In the genomic region with DNA sequence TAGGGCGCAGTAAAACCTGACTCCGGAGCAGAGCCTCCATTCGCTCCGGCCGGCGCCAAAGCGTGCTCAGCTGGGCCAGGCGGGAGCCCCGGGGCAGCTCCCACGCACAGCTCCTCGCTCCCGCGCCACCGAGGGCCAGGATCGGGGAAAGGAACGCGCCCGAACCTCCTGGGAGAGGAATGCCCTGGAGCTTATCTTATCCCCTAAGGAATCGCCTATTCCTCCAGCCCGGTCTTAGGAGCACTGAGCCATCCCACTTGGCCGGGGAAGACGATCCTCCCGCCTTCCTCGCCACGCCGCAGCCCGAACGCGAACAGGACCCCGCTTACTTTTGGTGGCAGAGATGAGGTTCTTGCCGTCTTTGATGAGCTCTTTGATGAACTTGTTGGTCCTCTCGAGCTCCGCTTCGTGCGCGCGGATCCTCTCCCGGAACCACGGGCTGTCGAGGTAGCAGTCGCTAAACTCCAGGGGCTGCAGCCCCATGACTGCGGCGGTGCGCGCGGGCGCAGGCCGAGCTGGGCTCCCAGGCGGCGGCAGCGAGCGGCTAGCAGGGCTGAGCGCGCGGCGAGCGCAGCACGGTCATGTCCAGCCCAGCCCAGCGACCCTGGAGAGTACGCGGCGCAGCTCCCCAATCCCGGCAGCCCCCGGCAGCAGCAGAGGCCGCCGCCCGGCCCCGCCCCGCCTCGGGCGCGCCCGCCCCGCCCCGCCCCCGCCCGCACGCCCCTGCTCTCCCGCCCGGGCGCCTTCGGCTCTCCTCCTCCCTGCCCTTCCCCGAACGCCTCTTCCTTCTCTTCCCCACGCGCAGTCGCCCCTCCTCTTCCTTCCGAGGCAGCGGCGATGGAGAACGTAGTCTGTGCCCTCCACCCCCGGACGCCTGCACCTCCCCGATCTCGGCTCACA, we compare ENCODE assay signal across 8 mouse cellular contexts. TPM values are rescaled to one million over a fixed set of nuclear protein-coding genes. Genes with fewer than 3 reads are reported as not detected.
DNase-seq lines count a peak whose midpoint lies in the region; ATAC-seq and TF ChIP-seq lines count a peak whose summit lies in the region.

A gene (minus strand): TSS at position 653 of the 900 bp plus-strand sequence.

- no peaks in the 10 kb centered on the region for H3K36me3 ChIP-seq in forebrain, embryonic 14.5 days (ENCODE audit: control insufficient read depth, insufficient read depth, low read length)
- no peaks in the 10 kb centered on the region for H3K36me3 ChIP-seq in lung, postnatal 0 days (ENCODE audit: insufficient read depth, low read length)

- TF ChIP-seq CTCF in layer of hippocampus, adult 2 months (conservative IDR thresholded peaks at IDR 0.05): no peak
- 0 out of 2 replicates have a peak, but pooled peaks have one; percentile 7 for TF ChIP-seq CTCF in lung, postnatal 0 days (IDR thresholded peaks at IDR 0.05)

- peaks cover 14% of the 10 kb centered on the region; the same call in 1 of the 2 replicates for H3K27me3 ChIP-seq in forebrain, embryonic 14.5 days (replicated peaks; ENCODE audit: control insufficient read depth, insufficient read depth, low read length)
- no peaks in the 10 kb centered on the region for H3K27me3 ChIP-seq in lung, postnatal 0 days (replicated peaks; ENCODE audit: insufficient read depth, low read length)

- H3K9me3 ChIP-seq in forebrain, embryonic 14.5 days (replicated peaks; ENCODE audit: control insufficient read depth, low read length): no peaks in the 10 kb centered on the region
- H3K9me3 ChIP-seq in lung, postnatal 0 days (ENCODE audit: low read length): no peaks in the 10 kb centered on the region

- peak; percentile 76 for DNase-seq in ES-CJ7 (ENCODE audit: low read depth, low spot score)
- DNase-seq in c-Kit-positive CD71-positive TER-119-positive erythroid progenitor cells, embryonic 14.5 days (ENCODE audit: low spot score): peak; percentile 21
- peak; percentile 82 for DNase-seq in forebrain, embryonic 14.5 days (ENCODE audit: low spot score)
- DNase-seq in heart, postnatal 14 days: peak; percentile 86 to 90
- peak; percentile 39 to 40 for DNase-seq in layer of hippocampus, adult 2 months (ENCODE audit: low spot score in 2 of 2)
- peak; percentile 94 for DNase-seq in lung, postnatal 0 days (ENCODE audit: low spot score)
- DNase-seq in ovary, postnatal 10 days (ENCODE audit: low spot score): peak; percentile 68
- DNase-seq in thymus, postnatal 10 days (ENCODE audit: low spot score in 2 of 2): peak; percentile 72 to 78

- H3K4me2 ChIP-seq in forebrain, embryonic 14.5 days (ENCODE audit: low read length): peak within 1 kb of the TSS; percentile 94
- peak within 1 kb of the TSS; percentile 84 for H3K4me2 ChIP-seq in lung, postnatal 0 days (replicated peaks; ENCODE audit: low read depth, low read length)

- H3K4me3 ChIP-seq in forebrain, embryonic 14.5 days (ENCODE audit: low read depth, low read length): peak within 1 kb of the TSS; percentile 67
- peak within 1 kb of the TSS; percentile 76 for H3K4me3 ChIP-seq in layer of hippocampus, adult 2 months
- peak within 1 kb of the TSS; percentile 74 for H3K4me3 ChIP-seq in lung, postnatal 0 days (ENCODE audit: low read depth, low read length)

- TF ChIP-seq EP300 in lung, postnatal 0 days (IDR thresholded peaks at IDR 0.05): no peak

- H3K4me1 ChIP-seq in forebrain, embryonic 14.5 days (ENCODE audit: control insufficient read depth, insufficient read depth, low read length): 0 out of 2 replicates have a peak, but pooled peaks cover 3% of the 10 kb centered on the region
- H3K4me1 ChIP-seq in lung, postnatal 0 days (ENCODE audit: insufficient read depth, low read depth, low read length): no peaks in the 10 kb centered on the region

- H3K27ac ChIP-seq in forebrain, embryonic 14.5 days (ENCODE audit: low read depth, low read length): 0 out of 2 replicates have a peak within 1 kb of the TSS, but pooled peaks have one; percentile 44
- H3K27ac ChIP-seq in layer of hippocampus, adult 2 months: peak within 1 kb of the TSS; percentile 72; the same call in 1 of the 2 replicates
- peak within 1 kb of the TSS; percentile 85 for H3K27ac ChIP-seq in lung, postnatal 0 days (ENCODE audit: low read length)

- H3K9ac ChIP-seq in forebrain, embryonic 14.5 days (ENCODE audit: low read length): peak within 1 kb of the TSS; percentile 65
- peak within 1 kb of the TSS; percentile 60 for H3K9ac ChIP-seq in lung, postnatal 0 days (replicated peaks; ENCODE audit: low read depth)

- intact Hi-C loops in heart, postnatal 14 days (cut with DNase I): loop anchor here (2.0 to 5.0 kb wide), 3 partner anchors 25 to 75 kb away; no protein-coding TSS in a partner anchor

- WGBS in forebrain, embryonic 14.5 days: under 1% methylated on average over 82 of the region's 95 CpGs
- under 1% methylated on average over 50 of the region's 95 CpGs for WGBS in lung, postnatal 0 days

- ATAC-seq in forebrain, embryonic 14.5 days: peak; percentile 92
- peak; percentile 95 for ATAC-seq in lung, postnatal 0 days

RNA-seq across cellular contexts. Expression of the gene that starts here (rescaled TPM):
- polyA plus RNA-seq in forebrain, embryonic 14.5 days (2014; fragmentation: Nextera tagmentation; extraction: Ambion mirVana): 3.6 and 4.2 TPM in 2 replicates
- 10 to 100 TPM; 48.6 to 52.5 TPM for total RNA-seq in heart, postnatal 14 days (2021)
- 10 to 100 TPM in 1 of 2 experiments, 1 to 10 TPM in 1; 8.3 to 11.2 TPM for total RNA-seq in layer of hippocampus, adult 2 months (2021)
- 14.9 and 15.9 TPM in 2 replicates for polyA plus RNA-seq in lung, postnatal 0 days (2015; fragmentation: Nextera tagmentation; extraction: Ambion mirVana)

Comparison
In these comparisons a context has a peak if more than half of its experiments do, and no peak if none do; other contexts are left out.
1. Peak in every context shown above with its lines: DNase-seq, ATAC-seq, H3K4me3 ChIP-seq and H3K27ac ChIP-seq.
2. RNA of the gene that starts here (total RNA-seq): 48.6 to 52.5 TPM in heart, postnatal 14 days; 8.3 to 11.2 TPM in layer of hippocampus, adult 2 months; every median in the first group is over 4 times any median in the second.
3. DNase-seq: peak in every context shown above with its lines; median percentile 94 in lung, postnatal 0 days; 88 in heart, postnatal 14 days; 82 in forebrain, embryonic 14.5 days; 76 in ES-CJ7; 75 in thymus, postnatal 10 days; 68 in ovary, postnatal 10 days; 40 in layer of hippocampus, adult 2 months; 21 in c-Kit-positive CD71-positive TER-119-positive erythroid progenitor cells, embryonic 14.5 days.